Mouse (Mus musculus): ENCODE data around the gene Aanat. TPM values are rescaled to one million over a fixed set of nuclear protein-coding genes. Genes with fewer than 3 reads are reported as not detected.

The Aanat gene
- total RNA-seq, 2 experiments from 2014 or later: not detected

DNA sequence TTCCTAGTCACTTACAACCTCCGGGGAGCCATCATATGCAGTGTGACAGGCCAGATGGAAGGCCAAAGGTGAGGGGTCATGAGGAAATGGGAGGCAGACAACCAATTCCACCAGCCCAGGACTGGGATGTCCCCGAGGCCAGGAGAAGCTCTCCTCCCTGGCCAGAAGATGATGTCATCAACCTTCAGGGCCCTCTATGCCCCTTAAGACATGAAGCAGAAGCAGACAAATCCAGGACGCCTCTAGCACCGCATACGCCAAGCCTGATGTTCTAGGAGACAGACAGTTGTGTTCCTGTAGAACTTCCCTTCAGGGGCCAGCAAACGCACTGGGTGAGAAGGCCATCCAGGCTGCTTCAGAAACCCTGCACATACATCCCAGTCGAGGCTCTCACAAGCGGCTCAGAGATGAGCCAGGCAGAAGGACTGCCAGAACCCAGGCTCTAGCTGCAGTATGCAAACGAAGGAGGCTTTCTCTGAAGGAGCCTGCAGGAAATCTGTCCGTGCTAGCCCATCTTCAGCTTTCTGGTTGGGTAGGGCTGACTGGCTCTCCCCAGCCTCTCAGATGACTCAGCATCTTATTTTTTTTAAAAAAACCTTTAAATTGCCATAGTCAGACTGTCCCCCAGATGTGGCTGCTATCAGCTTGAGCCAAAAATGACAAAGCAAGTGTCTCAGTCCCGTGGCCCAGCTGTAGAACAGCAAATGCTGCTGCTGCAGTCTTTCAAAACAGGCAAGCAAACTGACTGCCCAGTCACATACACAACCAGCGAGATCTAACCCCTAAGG is 13.3 kb upstream of the Aanat start:
- intact Hi-C loops (cut with DNase I): no loop called here
- no peak for DNase-seq

DNA sequence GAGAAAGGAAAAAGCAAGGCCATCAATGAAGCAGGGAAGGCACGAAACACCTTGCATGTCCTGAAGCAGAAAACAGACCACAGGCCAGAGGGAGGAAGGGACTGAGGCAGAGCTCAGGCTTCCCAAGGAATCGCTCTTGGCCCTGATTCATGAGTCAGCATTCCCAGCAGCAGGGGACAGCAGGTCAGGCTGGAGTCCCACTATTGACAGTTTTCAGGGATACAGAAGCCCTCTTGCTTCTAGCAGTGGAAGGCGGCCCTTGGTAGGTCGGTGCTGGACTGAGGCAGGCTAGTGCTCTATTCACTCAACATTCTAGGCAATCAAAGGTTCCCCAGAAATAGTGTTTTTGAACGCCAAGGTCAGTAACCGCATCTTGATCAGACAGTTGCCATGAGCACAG is 11.7 kb upstream of the Aanat start:
- intact Hi-C loops (cut with DNase I): no loop called here
- DNase-seq: no peak

DNA sequence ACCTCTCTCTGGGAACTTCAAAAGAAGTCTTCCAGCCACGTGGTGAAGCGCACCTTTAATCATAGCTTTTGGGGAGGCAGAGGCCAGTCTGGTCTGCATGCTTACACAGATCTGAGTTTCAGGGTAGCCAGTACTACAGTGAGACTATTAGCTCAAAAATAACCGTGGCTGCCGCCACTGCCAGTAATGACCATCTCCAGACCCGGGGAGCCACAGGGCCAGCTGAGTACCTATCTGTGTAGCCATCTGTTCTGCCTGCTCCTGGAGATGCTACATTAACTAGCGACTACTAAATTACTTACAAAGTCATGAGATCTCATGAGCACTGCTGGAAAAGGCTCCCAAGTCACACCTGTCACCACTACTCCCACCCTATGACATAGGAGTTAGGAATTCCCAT is 11.2 kb upstream of the Aanat start:
- no peak for DNase-seq
- intact Hi-C loops (cut with DNase I): no loop called here

DNA sequence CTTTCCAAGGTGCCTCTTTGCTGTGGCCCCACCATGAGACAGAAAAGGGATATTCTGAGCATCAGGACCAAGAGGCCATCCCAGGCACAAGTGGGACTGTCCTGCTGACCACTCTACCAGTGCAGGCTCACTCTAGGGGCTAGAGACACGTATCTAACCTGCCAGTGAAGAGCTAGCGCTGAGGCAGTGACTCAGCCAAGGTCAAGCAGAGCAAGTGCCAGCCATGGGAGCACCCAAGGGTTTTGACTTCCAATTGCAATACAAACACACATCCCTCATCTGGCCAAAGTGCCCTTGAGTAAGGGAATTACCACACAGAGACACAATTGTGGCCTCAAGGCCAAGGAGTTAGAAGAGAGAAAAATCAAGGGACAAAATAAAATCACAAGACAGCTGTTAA is 10.8 kb upstream of the Aanat start:
- intact Hi-C loops (cut with DNase I): no loop called here
- DNase-seq: no peak

DNA sequence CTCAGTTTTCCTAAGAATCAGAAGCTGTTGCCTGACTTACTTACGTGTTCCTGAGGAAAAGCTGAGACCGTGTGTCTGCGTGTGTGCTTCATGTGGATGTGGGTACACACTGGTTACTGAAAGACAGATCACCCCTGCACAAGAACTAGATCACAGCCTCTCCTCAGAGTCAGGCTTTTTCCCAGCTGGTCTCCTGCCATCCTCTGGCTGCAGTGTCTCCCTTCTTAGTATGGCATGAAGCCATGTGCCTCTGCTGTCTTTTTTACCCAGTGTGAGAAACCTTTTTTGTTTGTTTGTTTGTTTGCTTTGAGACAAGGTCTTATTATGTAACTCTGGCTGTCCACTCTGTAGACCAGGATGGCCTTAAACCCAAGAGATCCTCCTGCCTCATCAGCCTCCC is 7.0 kb upstream of the Aanat start:
- DNase-seq: no peak
- intact Hi-C loops (cut with DNase I): no loop called here

DNA sequence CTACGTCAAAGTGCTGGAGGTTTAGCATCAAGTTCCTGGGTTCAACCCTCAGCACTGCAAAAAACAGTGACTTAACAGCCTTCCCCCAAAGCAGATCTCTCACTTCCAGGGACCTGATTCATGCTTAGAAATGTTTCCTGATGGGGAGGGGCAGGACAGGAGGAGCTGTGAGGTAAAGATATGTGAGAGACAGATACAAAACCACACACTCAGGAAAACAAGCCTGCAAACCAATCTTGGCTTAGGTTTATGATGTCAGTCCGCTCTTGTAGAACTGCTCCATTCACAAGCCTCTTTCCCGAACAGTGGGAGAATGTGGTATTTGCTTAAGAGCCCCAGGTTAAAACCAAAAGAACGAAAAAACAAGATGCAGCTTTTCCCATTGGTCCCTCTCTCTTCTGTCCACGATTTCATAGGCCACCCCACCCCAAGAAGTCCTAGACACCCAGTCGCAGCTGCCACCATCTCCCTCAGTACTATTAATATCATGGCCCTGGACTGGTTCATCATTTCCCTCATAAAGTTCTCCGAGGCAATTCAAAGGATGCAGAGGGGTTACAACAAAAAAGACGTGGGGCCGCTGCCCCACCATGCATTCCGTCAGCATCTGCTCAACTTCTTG is 6.1 kb upstream of the Aanat start:
- no peak for DNase-seq
- intact Hi-C loops (cut with DNase I): no loop called here

DNA sequence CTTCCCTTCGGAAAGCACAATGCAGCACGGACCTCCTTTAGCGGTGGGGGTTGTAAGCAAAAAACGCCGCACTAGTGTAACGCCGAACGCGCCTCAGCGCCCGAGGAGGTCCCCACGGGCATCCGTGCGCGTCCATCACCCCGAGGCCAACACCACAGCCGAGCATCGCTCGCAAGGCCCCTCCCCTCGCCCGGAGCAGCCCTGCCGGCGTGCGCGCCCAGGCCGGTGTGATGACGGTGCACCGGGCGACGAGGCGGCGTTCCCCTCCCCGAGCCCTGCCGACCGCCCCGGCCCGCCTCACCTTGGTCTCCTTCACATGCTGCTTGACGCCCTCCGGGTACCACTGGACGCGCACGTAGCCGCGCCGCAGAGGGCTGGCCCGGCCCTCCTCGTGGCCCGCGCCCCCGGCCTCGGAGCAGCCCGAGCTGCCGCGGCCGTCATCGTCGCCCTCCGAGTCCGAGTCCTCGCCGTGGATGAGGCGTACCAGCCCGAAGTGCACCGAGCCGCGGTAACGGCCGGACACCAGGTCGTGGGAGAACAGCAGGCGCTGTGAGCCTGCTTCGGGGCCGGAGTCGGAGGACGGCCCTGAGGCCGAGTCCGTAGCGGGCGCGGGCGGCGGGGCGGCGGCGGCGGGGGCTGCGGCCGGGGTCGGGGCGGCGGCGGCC is 5.4 kb upstream of the Aanat start:
- peak in 1 of 2 experiments; percentile 47 for DNase-seq
- intact Hi-C loops (cut with DNase I): no loop called here

DNA sequence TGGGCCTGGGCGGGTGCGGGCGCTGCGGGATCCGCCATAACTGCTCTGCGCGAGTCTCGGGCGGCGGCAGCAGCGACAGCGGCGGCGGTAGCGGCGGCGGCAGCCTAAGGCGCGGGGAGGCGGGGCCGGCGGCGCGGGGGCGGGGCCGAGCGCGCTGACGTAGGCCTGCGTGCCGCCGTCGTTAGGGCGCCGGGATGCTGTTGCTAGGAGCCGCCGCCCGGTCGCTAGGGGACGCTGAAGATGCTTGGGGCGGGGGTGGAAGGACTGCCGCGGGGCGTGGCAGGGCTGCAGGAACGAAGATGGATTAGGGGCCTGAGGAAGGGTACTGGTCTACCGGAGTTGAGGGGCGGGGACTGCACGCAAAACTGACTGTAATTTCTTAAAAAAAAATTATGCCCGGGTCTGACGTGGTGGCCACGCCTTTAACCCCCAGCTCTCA is 4.8 kb upstream of the Aanat start, which contains the start of gene Ube2o:
Gene Ube2o, minus strand, starts transcription at position 72 of the 439 bp plus-strand sequence.
- DNase-seq: peak; percentile 75 to 81
- intact Hi-C loops (cut with DNase I): no loop called here

DNA sequence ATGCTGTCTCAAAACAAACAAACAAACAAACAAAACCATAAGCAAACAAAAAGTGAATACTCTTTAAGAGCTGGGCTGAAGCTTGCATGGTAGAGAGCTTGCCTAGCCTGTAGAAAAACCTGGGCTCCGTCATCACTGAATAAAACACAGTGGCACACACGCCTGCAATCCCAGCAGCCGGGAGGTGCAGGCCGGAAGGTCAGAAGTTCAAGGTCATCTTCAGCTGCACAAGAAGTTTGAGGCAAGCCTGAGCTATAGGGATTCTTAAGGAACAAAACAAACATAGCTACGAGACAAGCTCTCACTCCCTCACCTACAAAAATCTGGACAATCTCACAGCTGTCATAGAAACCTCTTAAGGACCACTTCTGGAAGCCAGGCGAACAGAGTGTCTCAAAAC is 550 bp upstream of the Aanat start:
- no peak for DNase-seq
- intact Hi-C loops (cut with DNase I): loop anchor here (2.0 to 5.0 kb wide), 2 partner anchors 43 to 227 kb away; no protein-coding TSS in a partner anchor

DNA sequence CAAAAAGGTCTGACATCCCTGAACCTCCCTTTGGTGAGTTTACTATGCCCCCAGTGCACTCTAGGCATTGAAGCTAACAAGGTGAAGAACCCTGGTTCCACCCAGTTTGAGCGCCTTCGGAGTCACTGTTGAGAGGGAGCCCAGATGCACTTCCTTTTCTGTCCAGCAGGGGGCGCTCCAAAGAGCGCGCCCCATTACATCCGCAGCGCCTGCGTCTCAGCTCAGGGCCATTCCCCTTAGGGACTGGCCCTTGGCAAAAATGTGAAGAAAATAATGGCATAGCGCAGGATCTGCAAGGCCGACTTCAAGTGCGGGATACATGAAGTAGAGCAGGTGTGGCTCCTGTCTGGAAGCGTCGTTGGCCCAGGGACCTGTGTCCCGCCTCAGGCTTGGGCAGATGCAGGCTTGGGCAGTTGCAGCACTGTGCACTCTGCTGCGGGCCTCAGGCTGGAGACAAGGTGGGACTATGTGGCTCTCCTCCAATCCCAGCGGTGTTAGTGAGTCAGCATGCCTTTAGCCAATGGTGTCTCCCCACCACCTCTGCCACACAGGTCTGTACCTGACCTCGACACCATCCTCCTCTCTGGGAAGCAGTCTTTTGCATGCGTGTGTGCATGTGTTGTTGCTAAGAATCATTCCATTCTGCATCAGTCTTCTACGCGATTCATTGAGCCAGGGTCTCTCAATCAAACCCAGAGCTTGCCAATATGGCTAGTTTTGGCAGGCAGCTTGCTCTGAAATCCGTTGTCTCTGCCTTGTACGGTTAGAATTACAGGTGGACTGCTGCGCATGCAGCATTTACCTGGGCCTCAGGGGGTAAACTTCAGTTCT is 784 bp downstream of the Aanat start:
- intact Hi-C loops (cut with DNase I): loop anchor here (2.0 to 5.0 kb wide), 2 partner anchors 42 to 225 kb away; no protein-coding TSS in a partner anchor
- DNase-seq: peak; percentile 43 to 67

DNA sequence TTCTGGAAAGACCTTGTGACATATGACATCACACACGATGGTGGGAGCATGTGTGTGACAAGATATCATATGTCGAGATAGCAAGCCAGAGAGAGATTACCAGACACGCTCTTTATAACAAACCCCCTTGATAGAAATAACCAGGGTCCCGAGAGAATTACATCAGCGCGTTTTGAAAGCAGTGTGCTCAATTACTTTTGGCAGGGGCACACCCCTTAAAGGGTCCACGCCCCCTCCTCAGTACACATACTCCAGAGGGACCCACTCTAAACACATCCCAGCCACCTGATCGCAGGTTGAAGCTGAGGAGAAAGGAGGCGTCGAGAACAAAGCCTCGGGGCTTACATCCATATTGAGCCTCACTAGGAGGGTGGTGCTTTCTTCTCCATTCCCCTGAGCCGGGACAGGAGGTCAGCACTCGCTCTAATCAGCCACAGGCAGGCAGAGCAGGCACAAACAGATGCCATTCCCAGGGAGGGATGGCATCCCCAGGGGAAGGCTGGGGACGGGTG is 2.8 kb downstream of the Aanat start:
- no peak for DNase-seq
- intact Hi-C loops (cut with DNase I): loop anchor here (5.0 kb wide), 1 partner anchor 223 kb away; no protein-coding TSS in a partner anchor

DNA sequence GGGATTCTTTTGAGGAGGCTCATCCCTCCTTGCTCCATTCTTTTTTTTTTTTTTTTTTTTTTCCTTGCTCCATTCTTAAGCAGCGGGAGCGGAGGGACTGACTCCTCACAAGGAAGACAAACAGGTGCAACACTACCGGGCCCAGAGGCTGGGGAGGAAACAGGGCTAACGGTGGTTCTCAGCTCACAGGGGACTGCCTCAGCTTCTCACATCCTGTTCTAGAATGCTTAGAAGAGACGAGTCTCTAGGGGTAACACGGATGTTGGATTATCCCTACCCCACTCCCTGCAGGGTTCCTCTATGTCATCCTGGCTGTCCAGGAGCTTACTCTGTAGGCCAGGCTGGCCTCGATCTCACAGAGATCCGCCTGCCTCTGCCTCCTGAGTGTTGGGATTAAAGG is 3.3 kb downstream of the Aanat start:
- no peak for DNase-seq
- intact Hi-C loops (cut with DNase I): loop anchor here (5.0 kb wide), 1 partner anchor 223 kb away; no protein-coding TSS in a partner anchor

DNA sequence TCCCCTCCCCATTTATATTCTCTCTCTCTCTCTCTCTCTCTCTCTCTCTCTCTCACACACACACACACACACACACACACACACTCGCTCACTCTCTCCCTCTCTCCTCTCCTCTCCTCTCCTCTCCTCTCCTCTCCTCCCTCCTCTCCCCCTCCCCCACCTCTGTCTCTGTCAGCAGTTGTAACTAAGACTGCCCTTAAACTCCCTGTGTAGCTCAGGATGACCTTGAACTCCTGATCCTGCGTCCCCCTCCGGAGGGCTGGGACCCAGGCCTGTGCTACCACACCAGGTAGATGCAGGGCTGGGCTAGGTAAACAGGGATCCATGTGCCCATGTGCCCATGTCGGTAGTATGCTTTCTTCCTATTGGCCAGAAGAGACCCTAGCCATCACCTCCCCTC is 5.4 kb downstream of the Aanat start:
- no peak for DNase-seq
- intact Hi-C loops (cut with DNase I): no loop called here

DNA sequence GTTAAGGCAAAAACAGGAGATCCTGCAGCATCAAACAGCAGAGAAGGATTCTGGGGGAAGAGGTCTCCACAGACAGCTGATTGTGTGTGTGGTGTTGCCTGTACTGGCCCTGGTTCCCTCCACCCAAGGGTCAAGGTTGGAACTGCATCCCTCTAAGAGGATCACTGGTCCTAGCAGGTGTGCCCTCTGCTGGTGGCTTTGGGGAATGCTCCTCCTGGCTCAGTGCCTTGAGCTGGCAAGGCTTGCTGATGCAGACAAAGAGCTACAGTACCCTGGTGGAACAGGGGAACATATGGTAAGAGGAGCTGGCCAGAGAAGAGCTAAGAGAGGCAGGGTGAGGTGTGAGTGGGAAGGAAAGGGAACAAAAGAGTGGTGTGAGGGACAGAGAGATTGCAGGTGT is 6.2 kb downstream of the Aanat start:
- intact Hi-C loops (cut with DNase I): no loop called here
- peak; percentile 90 to 98 for DNase-seq

DNA sequence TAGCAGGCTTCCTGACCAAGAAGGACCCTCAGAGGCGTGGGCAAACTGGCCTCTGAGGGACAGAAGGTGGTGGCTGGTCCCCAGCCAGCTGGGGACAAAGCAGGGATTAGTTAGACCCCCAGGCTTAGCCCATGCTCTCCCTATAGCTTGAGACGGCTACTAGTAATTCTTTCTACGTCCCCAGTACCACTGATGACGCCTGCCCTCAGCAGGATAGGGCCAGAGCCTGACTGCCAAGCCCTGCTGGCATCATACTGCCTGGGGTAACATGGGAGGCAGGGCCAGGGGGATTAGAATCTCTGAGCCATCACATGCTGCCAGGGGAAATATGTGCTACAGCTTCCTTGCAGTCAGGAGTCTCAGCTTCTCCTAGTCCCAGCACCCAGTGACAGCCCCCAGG is 7.1 kb downstream of the Aanat start:
- intact Hi-C loops (cut with DNase I): no loop called here

DNA sequence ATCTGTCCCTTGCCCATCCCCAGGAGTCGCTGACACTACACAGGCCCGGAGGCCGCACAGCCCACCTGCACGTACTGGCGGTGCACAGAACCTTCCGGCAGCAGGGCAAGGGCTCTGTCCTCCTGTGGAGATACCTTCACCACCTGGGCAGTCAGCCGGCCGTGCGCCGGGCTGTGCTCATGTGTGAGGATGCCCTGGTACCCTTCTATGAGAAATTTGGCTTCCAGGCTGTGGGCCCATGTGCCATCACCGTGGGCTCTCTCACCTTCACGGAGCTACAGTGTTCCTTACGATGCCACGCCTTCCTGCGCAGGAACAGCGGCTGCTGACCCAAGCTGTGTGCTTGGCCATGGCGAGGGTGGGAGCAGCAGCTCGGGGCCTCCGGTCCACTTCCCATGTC is 10.5 kb downstream of the Aanat start:
- intact Hi-C loops (cut with DNase I): no loop called here
- DNase-seq: no peak

More for the DNA sequence above, 7.1 kb downstream of the Aanat start:
- DNase-seq: no peak

DNA sequence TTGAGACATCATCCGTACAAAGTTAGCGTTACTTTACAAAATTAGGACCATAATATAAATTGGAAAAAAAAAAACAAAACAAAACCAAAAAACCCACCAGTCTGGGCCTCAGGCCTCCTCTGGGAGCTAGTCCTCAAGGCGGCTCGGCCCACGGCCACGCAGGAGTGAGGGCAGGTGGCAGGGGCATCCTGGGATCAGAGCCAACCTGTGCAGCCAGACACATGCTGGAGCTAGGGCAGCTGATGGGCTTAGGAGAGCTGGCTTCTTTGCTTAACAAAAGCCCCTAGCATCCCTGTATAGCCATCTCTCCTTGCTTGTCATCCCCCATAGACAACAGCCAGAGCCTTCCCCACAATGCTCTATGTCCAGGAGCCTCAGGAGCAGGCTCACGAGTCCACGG is 12.0 kb downstream of the Aanat start:
- intact Hi-C loops (cut with DNase I): no loop called here
- DNase-seq: no peak

DNA sequence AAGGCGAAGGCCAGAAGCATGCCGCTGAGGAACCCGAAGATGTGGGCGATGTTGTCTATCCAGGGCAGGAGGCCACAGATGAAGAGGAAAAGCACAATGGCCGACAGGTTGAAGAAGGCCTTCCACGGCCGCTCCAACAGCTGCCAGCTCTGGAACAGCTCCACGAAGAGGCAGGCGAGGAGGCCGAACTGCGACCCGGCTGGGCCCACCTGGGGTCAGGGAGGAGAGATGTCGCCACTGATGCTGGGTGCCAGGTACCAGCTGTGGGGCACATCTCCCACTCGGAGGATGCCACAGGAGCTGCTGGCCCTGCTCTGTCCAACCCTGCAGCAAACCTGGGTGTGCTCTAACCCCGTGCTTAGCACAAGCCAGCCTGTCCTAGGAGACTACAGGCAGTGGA is 13.0 kb downstream of the Aanat start:
- no peak for DNase-seq
- intact Hi-C loops (cut with DNase I): no loop called here

DNA sequence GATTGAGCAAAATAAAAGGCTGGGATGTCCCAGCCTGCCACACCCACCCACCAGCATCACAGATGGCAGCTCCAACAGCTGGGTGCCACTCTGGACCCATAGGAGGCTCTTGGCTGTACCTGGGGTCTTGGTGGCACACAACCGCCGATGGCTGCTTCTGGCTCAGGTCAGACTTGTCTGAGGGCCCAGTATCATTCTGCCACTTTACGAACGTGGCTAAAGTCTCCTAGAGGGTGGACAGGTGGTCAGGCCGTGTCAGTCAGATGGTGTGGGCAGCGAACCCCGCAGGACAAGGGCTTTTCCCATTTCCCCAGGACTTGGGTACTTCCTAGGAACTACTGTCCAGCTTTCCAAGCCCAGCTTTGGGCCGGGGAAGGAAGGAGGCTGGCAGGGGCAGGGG is 14.9 kb downstream of the Aanat start:
- intact Hi-C loops (cut with DNase I): no loop called here
- DNase-seq: no peak

DNA sequence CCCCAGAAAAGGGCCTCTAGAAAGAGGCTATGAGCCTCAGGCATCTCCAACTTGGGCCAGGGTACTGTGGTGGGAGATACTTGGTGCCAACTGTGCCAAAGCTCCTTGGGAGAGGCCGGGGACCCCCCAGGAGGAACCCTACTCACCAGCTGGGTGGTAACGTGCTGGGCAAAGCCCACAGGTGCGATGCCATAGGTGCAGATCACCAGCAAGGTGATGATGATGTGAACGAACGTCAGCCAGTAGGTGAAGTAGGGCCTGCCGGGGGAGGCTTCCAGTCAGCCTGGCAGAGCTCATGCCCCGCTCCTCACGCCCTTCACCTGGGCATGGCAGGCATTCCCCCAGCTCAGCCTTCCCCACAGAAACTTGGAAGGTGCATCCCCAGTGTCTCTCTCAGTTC is 15.8 kb downstream of the Aanat start:
- DNase-seq: no peak
- intact Hi-C loops (cut with DNase I): no loop called here
